Mouse (Mus musculus) gastrocnemius, adult 8-10 months (tissue): ENCODE results near the gene Elavl2. TPM values are rescaled to one million over a fixed set of nuclear protein-coding genes. Genes with fewer than 3 reads are reported as not detected.

Experiments used
- DNase-seq, 2 experiments: peaks; one replicate each; pipeline ENCODE4 v3.0.0; 2022; ENCODE audit warnings: low spot score in 2 of 2
- total RNA-seq, 4 experiments: library from RNA; stranded (reverse); gene quantifications; 2 replicates each; pipeline ENCODE4 v1.2.4; 2022

Elavl2 gene
- total RNA-seq = under 1 TPM in 1 of 4 experiments, not detected in 3; 0.19 TPM

DNA sequence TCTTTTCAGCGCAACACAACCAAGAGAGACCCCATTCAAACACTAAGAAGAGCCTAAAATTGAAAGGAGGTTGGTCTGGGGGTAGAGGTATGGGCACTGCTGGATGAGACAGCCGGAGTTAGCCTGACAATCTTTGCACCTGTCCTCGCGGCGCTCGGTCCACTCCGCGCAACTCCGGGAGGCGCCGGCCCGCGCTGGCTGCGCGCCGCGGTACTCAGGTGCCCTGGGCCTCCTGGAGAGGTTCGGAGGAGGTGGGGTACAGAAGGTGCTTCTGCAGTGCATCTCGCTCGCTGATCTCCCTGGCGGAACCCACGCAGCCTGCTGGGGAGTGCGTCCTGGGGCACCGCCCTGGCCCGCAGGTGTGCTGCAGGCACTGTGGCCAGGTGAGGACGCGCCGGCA, at the start of gene Elavl2:
TSS of gene Elavl2 (minus strand) at position 363 of the 400 bp plus-strand sequence.
- no peak for DNase-seq

DNA sequence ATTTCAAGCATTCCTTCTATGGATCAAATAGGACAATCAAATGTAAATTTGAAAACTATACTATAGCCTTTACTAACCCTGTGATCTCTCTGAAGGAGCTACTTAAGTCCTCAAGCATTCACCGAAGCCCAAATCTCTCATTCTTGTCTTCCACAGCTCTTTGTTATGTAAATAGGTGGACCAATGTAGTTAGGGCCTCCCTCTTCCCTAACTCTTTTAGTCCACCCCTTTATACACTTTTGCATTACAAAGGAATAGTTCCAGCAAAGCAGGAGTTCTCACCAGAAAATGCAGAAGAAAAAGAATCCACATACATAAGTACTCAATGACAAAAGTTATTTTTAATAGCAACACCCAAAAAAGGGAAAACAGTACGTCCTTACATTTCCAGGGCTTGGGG, 47.3 kb upstream of the Elavl2 start:
- DNase-seq = no peak

DNA sequence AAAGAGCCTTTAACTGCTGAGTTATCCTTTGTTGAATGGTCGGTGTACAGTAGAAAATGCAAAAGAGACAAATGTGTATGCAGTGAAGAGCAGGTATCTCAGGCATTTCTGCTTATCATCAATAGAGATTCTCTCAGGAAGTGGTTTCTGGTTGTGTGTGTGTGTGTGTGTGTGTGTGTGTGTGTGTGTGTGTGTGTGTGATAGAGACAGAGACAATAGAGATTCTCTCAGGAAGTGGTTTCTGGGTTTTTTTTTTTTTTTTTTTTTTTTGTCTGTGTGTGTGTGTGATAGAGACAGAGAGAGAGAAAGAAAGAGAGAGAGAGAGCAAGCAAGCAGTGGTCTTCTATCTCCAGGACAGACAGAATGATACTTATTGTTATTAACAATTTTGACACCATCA, 15.0 kb upstream of the Elavl2 start:
- DNase-seq = no peak

DNA sequence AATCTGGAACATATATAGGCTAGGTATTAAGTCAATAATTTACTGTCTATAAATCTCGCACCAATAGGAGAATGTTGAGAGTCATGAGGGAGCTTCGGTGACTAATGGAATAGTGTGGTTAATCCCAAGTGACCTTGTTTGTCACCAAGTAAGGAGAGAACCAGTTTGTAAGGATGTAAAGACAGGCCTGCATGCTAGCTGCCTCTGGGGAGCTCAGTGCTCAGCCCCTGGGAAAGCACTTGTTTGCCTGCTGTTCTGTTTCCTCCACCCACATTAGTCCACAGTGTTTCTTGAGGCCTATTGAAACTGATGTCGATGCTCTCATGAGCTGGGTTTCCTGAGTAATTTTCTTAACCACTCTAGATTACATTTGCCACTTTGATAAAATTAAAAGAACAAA, 4.5 kb upstream of the Elavl2 start:
- no peak for DNase-seq

DNA sequence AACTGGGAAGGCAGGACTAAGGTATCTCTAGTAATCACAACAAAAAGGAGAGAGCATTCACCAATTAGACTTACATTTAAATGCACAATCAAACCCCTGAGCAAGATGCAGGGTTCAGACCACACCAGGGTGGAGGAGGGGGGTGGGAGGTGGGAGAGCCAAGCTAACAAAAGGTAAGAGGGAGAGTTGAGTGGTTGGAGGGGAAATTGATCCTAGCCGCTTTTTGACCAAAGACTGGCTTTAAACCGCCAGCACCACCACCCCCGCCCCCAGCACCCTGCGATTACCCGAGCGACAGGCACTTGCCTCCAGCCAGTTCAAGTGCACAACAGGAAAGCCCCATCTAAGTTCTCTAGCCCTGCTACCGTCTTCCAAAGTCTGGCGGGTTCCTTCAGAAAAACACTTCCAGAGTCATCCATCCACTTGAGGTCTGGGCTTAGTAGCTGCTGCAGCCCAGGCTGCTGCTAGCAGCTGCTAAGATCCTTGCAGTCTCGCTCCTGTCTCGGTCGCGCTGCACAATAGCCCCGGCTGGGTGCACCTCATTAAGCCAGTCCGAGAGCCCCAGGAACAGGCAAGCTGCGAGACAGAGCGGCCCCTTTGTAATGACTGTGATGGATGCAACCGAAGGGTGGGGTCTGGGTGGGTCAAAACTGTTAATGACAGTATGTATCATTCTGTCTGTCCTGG, 932 bp downstream of the Elavl2 start:
- no peak for DNase-seq

DNA sequence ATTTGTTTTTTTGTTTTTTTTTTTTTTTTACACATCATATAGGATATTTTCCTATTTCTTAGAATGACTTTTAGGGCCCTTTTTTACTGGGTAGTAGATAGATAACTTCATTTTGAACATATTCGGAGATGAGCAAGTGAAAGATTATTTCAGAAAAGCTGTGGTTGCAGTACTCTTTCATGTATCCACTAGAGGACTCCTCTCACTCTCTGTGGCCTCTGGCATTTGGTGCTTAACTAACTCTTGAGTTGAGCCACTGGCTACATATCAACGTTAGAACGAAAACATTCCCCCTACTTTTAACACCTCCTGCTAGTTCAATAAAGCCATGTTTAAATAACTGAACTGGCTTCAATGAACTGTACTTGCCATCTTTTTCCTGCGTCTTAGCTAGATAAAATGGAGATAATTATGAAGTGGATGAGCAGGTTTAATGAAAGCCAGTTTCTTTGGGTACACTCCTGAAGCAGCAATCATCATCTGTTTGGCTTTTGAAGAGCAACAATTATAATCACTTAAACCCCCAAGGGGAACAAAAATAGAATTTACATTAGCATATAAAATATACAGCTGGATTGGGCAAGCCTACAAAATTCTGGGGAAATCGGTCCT, 8.5 kb downstream of the Elavl2 start:
- DNase-seq = no peak

DNA sequence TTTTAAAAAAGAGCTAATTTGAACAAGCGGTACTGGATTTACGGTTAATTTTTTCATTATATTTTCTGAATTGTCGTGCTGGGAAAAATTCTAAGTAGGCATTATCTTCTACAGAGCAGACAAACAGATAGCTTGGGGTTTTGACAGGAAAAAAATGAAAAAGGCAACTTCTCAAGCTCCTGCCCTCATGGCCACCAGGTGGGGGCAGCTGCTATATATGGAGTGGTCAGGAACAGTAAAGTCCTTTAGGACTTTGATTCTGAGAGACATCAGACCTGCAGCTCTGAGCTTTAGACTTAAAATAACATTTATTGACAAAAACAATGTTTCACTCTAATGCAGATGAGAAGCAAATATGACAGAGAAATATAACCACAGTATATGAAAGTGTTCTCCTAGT, 12.9 kb downstream of the Elavl2 start:
- DNase-seq = no peak

DNA sequence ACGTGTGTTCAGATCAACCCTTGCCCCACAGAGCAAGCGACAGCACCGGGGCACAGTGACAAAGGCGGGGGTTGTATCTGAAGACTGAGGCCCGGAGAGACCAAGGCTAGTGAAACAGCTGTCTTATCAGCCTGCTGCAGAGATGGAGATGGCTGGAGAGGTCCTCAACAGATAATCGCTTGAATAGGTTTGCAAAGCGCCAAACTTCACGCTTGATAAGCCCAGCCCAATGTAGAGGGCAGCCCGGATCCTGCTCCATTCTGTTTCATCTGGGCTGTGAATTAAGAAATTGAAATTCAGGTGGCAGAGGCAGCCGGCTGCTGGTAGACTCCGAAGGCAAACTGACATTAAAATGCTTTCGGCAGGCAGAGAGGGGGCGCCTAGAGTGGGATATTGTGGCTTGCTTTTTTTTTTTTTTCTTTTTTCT, 19.4 kb downstream of the Elavl2 start:
- no peak for DNase-seq

DNA sequence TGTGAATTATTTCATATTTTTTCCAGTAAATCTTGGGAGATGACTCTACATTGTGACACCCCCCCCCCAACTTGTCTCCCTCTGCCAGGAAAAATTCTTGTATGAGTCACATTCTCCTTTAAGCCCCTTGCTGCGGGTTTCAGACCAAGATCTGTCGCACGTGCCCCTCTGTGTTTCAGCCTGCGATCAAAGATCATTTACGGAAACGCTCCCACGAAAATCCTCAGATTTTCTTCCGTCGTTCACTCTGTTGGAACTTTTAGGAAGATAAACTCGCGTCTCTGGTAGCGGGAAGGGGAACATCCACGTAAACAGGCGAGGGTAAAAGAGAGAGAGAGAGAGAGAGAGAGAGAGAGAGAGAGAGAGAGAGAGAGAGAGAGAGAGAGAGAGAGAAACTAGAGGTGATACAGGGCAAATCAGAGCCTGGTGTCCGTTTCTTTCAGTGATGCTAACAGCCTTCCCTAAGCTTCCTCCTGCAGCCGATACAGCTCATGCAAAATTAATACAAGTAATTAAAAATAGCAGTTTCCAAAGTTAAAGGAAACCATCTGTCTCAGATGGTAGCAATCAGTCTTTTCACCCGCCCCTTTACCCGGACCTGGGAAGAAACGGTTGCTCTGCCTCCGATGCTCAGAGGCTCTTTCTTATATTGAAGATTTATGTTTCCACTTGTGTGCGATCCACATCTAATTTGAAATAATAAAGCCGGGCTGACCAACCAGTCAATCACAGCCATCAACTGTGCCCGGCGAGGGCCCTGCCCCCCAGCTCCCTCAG, 20.1 kb downstream of the Elavl2 start:
- no peak for DNase-seq

DNA sequence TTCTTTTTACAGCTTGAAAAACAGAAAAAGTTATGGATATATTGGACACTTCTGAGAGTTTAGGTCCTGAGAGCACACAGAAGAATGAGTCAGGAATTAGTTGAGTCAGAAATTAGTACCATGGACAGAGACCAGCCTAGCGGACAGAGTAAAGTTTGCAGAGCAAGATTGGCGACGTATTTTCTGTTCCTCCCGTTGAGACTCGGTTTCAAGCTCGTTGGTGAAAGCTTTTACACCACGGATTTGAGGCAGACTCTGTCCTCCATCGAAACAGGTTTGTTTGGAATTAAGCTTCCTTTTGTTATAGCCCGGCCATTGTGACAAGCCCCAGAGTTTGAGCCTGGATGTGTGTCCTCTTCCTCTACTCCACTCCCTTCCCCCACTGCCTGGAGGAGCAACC, 21.0 kb downstream of the Elavl2 start:
- no peak for DNase-seq

DNA sequence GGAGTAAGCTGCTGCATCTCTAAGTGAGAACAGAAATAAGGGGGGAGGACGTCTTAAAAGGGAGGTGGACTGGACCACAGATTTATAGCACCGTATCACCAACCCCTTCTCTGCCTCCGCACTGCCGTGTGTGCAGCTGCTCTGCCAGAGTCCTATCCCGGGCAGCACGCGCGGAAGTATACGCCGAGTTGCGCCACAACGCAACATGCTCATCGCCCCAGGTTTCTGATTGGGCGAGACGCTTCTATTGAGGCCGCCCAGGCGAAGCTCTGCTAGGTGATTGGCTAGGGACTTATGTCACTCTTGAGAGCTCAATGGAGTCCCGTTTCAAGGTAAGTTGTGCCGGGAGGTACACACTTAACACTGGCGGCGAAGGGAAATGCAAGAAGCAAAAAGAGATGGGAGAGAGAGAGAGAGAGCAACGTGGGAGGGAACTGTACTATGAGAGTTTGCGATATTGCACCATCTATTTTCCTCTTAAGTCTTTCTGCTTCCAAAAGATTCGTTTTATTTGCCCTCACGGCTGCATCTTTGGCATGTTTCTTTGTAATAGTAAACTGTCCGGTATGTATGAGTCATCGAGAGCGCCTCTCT, 24.2 kb downstream of the Elavl2 start:
- peak; percentile 54 to 70 for DNase-seq

DNA sequence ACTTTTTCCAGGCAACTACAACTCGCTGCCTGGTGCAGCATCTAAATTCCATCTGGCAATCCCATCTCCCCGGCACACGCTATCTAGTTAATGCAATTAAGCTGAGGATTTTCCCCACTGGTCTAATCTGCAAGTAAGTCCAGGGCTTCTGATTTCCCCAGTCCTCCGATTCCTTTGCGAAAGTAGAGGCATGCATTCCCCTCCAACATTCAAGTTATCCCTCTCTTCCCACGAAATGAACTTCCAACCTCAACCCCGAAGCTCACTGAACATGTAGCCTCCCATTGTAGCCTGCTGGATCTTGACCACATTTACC, 25.3 kb downstream of the Elavl2 start:
- DNase-seq = no peak

DNA sequence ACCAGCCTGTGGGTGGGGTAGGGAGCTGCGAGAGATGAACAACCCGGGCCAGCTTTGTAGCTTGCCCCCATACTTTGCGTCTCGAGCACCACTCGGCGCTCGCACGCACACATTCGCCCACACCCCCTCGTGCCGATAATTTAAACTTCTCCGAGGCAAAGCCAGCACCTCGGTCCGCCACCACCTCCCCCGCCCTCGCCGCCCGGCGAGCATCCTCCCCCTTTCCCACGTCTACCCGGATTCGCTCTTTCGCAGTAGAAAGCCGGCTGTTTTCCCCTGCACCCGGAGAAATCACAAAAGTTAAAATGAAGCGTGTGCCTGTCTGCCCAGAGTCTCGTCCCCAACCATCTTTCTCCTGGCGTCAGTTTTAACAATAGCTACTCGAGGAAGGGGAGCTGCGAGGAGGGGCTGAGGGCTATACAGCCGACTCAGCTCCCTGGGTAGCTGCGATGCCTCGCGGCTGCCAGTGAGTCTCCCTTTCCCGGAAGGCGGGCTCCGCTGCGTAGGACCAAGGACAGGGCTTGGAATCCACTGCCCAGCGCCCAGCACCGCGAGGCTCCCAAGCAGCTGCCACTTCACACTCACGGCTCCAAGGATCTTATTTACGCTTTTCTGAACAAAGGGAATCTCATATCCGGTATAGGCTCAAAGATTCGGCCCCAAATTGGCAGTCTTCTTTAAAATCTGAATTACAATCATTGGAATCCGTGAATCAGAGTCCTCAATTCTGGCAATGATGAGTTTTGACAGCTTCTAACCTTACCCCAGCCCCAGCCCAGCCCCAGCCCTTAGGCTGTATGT, 25.8 kb downstream of the Elavl2 start:
- no peak for DNase-seq

DNA sequence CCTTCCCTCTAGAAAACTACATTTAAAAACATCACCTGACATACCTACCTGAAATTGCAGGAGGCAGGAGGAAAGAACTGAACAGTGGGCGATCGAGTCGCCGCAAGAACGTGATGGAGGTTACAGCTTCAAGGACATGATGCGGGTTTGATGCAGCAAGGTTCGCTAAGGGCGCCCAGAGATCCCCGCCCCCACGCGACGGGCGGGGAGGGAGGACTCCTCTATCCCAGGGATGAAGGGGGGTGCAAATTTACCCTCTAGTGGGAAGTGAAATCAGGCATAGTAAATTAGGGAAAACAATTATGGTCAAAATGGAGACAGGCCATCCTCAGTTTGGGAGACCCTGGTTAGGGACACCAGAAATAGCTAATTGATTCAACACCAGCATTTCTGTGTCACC, 27.7 kb downstream of the Elavl2 start:
- DNase-seq = no peak

DNA sequence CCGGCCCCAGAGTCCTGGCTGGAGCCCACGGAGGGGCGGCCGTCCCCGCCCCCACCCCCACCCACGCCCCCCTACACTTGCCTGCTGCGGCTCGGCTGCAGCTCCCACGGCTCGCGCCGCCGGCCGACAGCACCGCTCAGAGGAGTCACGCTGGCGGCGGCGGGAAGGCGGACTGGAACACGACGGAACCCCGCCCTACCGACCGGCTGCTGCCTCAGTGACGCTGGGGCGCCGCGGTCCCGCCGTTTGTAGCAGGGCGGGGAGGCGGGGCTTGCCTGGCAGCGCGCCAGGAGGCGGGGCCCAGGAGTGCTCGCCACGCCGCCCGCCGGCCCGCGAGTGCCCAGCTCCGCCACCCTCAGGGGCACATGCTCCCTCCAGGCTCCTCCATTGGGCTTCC, 28.8 kb downstream of the Elavl2 start:
- DNase-seq = peak in 1 of 2 experiments; percentile 11

DNA sequence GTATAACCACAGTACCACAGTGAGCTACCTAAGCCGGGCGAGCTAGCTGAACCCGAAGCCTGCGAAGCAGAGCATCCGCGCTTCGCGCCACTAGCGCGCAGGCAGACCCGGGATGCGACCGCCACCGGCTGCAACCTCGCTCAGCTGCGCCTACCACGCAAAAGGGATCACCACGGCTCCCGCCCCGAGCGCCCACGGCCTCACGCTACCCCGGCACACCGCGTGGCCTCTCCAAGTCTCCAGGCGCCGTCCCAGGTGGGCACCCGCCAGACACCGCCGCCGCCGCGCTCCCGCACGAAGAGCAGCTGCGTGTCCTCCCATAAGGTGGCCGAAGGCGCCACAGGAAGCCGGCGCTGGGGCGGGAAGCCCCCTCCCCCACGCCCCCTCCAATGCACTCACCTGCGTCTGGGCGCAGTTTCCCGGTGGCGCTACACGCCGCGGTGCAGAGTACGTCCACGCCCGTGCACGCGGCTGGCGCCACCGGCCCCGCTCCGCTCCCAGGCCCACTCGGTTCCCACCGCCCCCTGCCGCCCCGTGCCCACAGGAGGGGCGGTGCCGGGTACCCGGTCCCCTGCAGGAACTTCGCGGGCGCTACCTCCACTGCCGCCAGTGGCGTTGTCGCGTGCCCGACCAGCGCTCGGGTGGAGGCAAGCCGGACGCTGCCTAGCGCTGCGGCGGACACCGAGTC, 29.3 kb downstream of the Elavl2 start:
- no peak for DNase-seq

DNA sequence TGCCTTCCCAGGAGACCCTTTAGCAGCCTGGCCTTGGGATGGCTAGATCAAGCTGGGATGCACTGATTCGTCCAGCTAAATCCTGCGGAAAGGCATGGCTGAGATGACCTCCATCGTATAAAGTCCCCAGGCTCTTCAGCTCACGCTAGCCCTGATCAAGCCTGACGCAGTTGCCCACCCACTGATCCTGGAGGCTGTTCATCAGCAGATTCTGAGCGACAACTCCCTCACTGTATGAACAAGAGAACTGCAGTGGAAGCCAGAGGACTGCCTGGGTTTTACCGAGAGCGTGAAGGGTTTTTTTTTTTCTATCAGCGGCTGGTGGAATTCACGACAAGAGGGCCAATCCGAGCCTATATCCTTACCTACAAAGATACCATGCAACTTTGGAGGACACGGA, 35.3 kb downstream of the Elavl2 start:
- DNase-seq = no peak

DNA sequence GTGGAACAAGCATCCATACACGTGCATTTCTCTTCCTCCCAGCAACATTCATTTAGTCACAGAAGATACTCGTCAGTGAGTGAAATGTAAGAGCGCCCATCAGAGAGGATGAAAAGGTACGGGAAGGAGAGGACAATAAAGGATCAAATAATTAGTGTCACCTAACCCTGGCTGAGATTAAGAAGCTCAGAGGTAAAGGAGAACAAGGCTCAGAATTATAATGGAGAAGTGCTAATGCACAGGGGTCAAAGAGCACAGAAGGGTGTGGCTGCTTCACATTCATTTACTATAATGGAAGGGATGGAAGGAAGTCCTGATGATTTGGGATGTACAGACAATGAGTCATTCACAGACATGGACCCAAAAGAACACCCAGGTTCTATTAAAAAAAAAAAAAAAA, 36.6 kb downstream of the Elavl2 start:
- DNase-seq = no peak

DNA sequence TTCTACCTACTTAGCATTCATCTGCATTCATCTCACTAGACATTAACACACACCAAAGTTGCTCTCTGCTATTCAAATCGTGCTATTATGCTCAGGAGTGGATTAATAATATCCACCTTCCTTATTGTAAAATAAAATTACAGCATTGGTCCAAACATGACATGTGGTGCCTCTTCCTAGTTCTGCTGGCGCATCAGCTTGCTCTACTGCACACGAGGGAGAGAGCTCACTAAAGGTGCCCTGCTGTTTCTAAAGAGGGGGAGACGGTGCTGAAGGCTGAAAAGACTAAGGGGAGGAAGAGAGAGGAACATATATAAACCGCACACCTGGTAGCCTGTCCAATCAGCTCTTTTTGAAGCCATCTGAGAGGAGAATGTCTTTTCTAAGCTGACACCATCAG, 38.1 kb downstream of the Elavl2 start:
- DNase-seq = no peak

DNA sequence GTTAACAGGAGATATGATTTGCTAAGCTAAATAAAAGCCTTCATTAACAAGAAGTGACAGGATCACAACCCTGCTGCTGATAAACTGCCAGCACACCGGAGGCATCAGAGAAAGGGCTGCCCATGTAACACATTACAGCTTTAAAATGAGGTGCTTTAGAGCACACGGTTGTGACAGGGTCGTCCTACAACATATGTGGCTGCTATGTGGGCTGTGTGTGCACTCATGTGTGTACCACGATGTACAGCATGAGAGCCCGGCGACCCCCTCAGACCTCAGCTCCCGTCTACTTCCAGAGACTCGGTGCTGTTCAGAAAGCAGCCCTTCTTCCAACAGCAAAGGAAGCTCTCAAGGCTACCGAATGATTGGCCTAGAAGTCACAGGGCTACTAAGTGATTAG, 47.4 kb downstream of the Elavl2 start:
- DNase-seq = no peak

DNA sequence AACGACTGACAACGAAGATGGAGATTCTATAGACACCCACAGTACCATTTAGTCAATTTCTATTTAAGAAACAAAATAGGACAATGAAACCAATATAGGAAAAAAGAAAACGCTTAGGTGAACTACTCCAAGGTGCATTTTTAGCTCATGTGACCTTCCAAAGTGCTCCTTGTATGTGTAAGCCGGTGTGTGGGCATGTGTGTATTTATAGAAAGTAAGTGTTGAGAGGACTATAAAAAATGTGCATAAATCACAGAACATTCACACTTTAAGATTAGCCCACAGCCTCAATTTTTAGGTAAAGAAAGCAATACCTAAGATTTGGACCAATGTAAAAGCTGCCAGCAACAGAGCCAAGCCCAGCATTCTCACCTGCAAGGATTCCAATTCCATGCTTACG, 51.0 kb downstream of the Elavl2 start:
- no peak for DNase-seq
